Mouse (Mus musculus): Measurements from ENCODE around the gene Odf3l2. TPM values are rescaled to one million over a fixed set of nuclear protein-coding genes. Genes with fewer than 3 reads are reported as not detected.

Odf3l2 gene
- polyA plus RNA-seq, 1 experiment from 2014 or later: 0.20 TPM

- peak; percentile 36 for ATAC-seq (ENCODE audit: insufficient number of reproducible peaks, insufficient read depth, low FRiP score, low read depth)
- no peaks in the 10 kb centered on the region for H3K36me3 ChIP-seq (ENCODE audit: control insufficient read depth, insufficient read depth, low read length)
- H3K9me3 ChIP-seq (ENCODE audit: control insufficient read depth, low read depth, low read length): no peaks in the 10 kb centered on the region
- no peaks in the 10 kb centered on the region for H3K27me3 ChIP-seq (ENCODE audit: control insufficient read depth, insufficient read depth, low read length)
- H3K27ac ChIP-seq (ENCODE audit: low read length): no peak overlapping the region
- H3K4me1 ChIP-seq (ENCODE audit: control insufficient read depth, insufficient read depth, low read length): no peaks in the 10 kb centered on the region
- 29% methylated on average over 7 of the region's 7 CpGs for WGBS
- no peak overlapping the region for H3K4me3 ChIP-seq (ENCODE audit: low read depth, low read length)
- H3K9ac ChIP-seq (replicated peaks; ENCODE audit: low read depth, low read length): no peak overlapping the region
- no peak overlapping the region for H3K4me2 ChIP-seq (replicated peaks; ENCODE audit: low read depth, low read length)
These were observed 3.7 kb upstream of the Odf3l2 start for GRCm38 (mm10) chr10:79649070-79649751.

GRCm38 (mm10) chr10:79638486-79639204, 6.9 kb downstream of the Odf3l2 start:
- H3K4me1 ChIP-seq (ENCODE audit: control insufficient read depth, insufficient read depth, low read length): peaks cover 11% of the 10 kb centered on the region; the same call in 1 of the 2 replicates
- H3K4me3 ChIP-seq (ENCODE audit: low read depth, low read length): peak overlapping the region; percentile 73; the same call in 1 of the 2 replicates
- H3K36me3 ChIP-seq (ENCODE audit: control insufficient read depth, insufficient read depth, low read length): no peaks in the 10 kb centered on the region
- H3K9me3 ChIP-seq (ENCODE audit: control insufficient read depth, low read depth, low read length): no peaks in the 10 kb centered on the region
- ATAC-seq (ENCODE audit: insufficient number of reproducible peaks, insufficient read depth, low FRiP score, low read depth): peak; percentile 29; the same call in 1 of the 2 replicates
- 7% methylated on average over 23 of the region's 23 CpGs for WGBS
- peak overlapping the region; percentile 94 for H3K4me2 ChIP-seq (replicated peaks; ENCODE audit: low read depth, low read length)
- H3K9ac ChIP-seq (replicated peaks; ENCODE audit: low read depth, low read length): no peak overlapping the region
- no peaks in the 10 kb centered on the region for H3K27me3 ChIP-seq (ENCODE audit: control insufficient read depth, insufficient read depth, low read length)
- H3K27ac ChIP-seq (ENCODE audit: low read length): peak overlapping the region; percentile 36; the same call in 1 of the 2 replicates

GRCm38 (mm10) chr10:79637128-79638110, 8.1 kb downstream of the Odf3l2 start, which contains the start of gene Shc2:
Shc2 (minus strand) TSS chr10:79637918.
- H3K36me3 ChIP-seq (ENCODE audit: control insufficient read depth, insufficient read depth, low read length): no peaks in the 10 kb centered on the region
- peak within 1 kb of the TSS; percentile 73 for H3K4me3 ChIP-seq (ENCODE audit: low read depth, low read length)
- peak within 1 kb of the TSS; percentile 67 for H3K27ac ChIP-seq (ENCODE audit: low read length)
- H3K27me3 ChIP-seq (ENCODE audit: control insufficient read depth, insufficient read depth, low read length): no peaks in the 10 kb centered on the region
- H3K4me2 ChIP-seq (replicated peaks; ENCODE audit: low read depth, low read length): peak within 1 kb of the TSS; percentile 94
- ATAC-seq (ENCODE audit: insufficient number of reproducible peaks, insufficient read depth, low FRiP score, low read depth): peak; percentile 70
- peak within 1 kb of the TSS; percentile 60 for H3K9ac ChIP-seq (replicated peaks; ENCODE audit: low read depth, low read length)
- H3K4me1 ChIP-seq (ENCODE audit: control insufficient read depth, insufficient read depth, low read length): peaks cover 11% of the 10 kb centered on the region; the same call in 1 of the 2 replicates
- no peaks in the 10 kb centered on the region for H3K9me3 ChIP-seq (ENCODE audit: control insufficient read depth, low read depth, low read length)
- WGBS: under 1% methylated on average over 98 of the region's 116 CpGs

GRCm38 (mm10) chr10:79636287-79636686, 9.3 kb downstream of the Odf3l2 start:
- no peak overlapping the region for H3K4me3 ChIP-seq (ENCODE audit: low read depth, low read length)
- H3K4me1 ChIP-seq (ENCODE audit: control insufficient read depth, insufficient read depth, low read length): peaks cover 11% of the 10 kb centered on the region; the same call in 1 of the 2 replicates
- ATAC-seq (ENCODE audit: insufficient number of reproducible peaks, insufficient read depth, low FRiP score, low read depth): no peak
- 80% methylated on average over 8 of the region's 8 CpGs for WGBS
- H3K9ac ChIP-seq (replicated peaks; ENCODE audit: low read depth, low read length): no peak overlapping the region
- no peak overlapping the region for H3K4me2 ChIP-seq (replicated peaks; ENCODE audit: low read depth, low read length)
- H3K9me3 ChIP-seq (ENCODE audit: control insufficient read depth, low read depth, low read length): no peaks in the 10 kb centered on the region
- H3K36me3 ChIP-seq (ENCODE audit: control insufficient read depth, insufficient read depth, low read length): no peaks in the 10 kb centered on the region
- H3K27me3 ChIP-seq (ENCODE audit: control insufficient read depth, insufficient read depth, low read length): no peaks in the 10 kb centered on the region
- H3K27ac ChIP-seq (ENCODE audit: low read length): no peak overlapping the region

- no peak for ATAC-seq (ENCODE audit: insufficient number of reproducible peaks, insufficient read depth, low FRiP score, low read depth)
- peaks cover 3% of the 10 kb centered on the region; the same call in 1 of the 2 replicates for H3K4me1 ChIP-seq (ENCODE audit: control insufficient read depth, insufficient read depth, low read length)
- H3K4me2 ChIP-seq (replicated peaks; ENCODE audit: low read depth, low read length): no peak overlapping the region
- 0 out of 2 replicates have a peak, but pooled peaks cover 2% of the 10 kb centered on the region for H3K9me3 ChIP-seq (ENCODE audit: control insufficient read depth, low read depth, low read length)
- no peaks in the 10 kb centered on the region for H3K36me3 ChIP-seq (ENCODE audit: control insufficient read depth, insufficient read depth, low read length)
- no peaks in the 10 kb centered on the region for H3K27me3 ChIP-seq (ENCODE audit: control insufficient read depth, insufficient read depth, low read length)
- WGBS: 79% methylated on average over 17 of the region's 17 CpGs
- no peak overlapping the region for H3K27ac ChIP-seq (ENCODE audit: low read length)
- no peak overlapping the region for H3K9ac ChIP-seq (replicated peaks; ENCODE audit: low read depth, low read length)
- H3K4me3 ChIP-seq (ENCODE audit: low read depth, low read length): no peak overlapping the region
These were observed 12.3 kb downstream of the Odf3l2 start for GRCm38 (mm10) chr10:79633006-79633777.

- 77% methylated on average over 4 of the region's 4 CpGs for WGBS
- Histone ChIP-seq H3K27me3 (ENCODE audit: control insufficient read depth, insufficient read depth, low read length) (no peaks in the 10 kb centered on the region), H3K4me1 (ENCODE audit: control insufficient read depth, insufficient read depth, low read length) (no peaks in the 10 kb centered on the region), H3K4me2 (replicated peaks; ENCODE audit: low read depth, low read length) (no peak overlapping the region), H3K9me3 (ENCODE audit: control insufficient read depth, low read depth, low read length) (0 out of 2 replicates have a peak, but pooled peaks cover 2% of the 10 kb centered on the region), H3K36me3 (ENCODE audit: control insufficient read depth, insufficient read depth, low read length) (no peaks in the 10 kb centered on the region), H3K4me3 (ENCODE audit: low read depth, low read length) (no peak overlapping the region), H3K9ac (replicated peaks; ENCODE audit: low read depth, low read length) (no peak overlapping the region), H3K27ac (ENCODE audit: low read length) (no peak overlapping the region)
- ATAC-seq (ENCODE audit: insufficient number of reproducible peaks, insufficient read depth, low FRiP score, low read depth): no peak
These were observed 14.1 kb downstream of the Odf3l2 start for GRCm38 (mm10) chr10:79631432-79631831.

GRCm38 (mm10) chr10:79628377-79628776, 17.2 kb downstream of the Odf3l2 start:
- Histone ChIP-seq H3K9me3 (ENCODE audit: control insufficient read depth, low read depth, low read length) (0 out of 2 replicates have a peak, but pooled peaks cover 2% of the 10 kb centered on the region), H3K27me3 (ENCODE audit: control insufficient read depth, insufficient read depth, low read length) (no peaks in the 10 kb centered on the region), H3K4me2 (replicated peaks; ENCODE audit: low read depth, low read length) (no peak overlapping the region), H3K4me3 (ENCODE audit: low read depth, low read length) (no peak overlapping the region), H3K9ac (replicated peaks; ENCODE audit: low read depth, low read length) (no peak overlapping the region), H3K27ac (ENCODE audit: low read length) (no peak overlapping the region), H3K36me3 (ENCODE audit: control insufficient read depth, insufficient read depth, low read length) (no peaks in the 10 kb centered on the region), H3K4me1 (ENCODE audit: control insufficient read depth, insufficient read depth, low read length) (no peaks in the 10 kb centered on the region)
- 85% methylated on average over 5 of the region's 5 CpGs for WGBS
- no peak for ATAC-seq (ENCODE audit: insufficient number of reproducible peaks, insufficient read depth, low FRiP score, low read depth)
